In the genomic region with DNA sequence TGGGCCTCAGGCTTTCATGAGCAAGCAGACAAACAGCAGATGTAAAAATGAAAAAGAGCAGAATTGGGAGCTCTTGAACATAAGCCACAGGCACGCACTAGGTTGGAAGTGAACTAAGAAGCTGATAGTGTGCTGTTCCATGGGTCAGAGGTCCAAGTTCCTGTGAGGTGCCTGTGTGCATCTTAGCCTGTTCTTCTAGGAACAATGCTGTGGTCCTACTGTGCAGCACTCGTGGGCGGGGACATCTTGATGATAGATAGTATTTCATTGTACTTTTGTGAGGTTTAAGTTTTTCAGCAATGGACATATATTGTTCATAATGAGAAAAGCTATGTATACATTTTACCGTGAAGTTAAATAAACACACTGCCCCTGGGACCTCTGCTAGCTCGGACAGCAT, we compare ENCODE assay signal across 25 mouse cellular contexts. TPM values are rescaled to one million over a fixed set of nuclear protein-coding genes. Genes with fewer than 3 reads are reported as not detected.
A peak's percentile ranks its signal among the peaks of the same experiment; 100 is the strongest.
DNase-seq lines count a peak whose midpoint lies in the region; ATAC-seq and TF ChIP-seq lines count a peak whose summit lies in the region.
"Had no signal": no experiment of that assay in that cellular context is flagged by ENCODE, and none has a peak within 500 bp of the region (broad histone marks: within the 10 kb centered on the region; RNA-seq: fewer than 3 reads in every experiment).

No protein-coding gene starts in this region.

- H3K9me3 ChIP-seq in forebrain, embryonic 12.5 days: no peaks in the 10 kb centered on the region
- H3K9me3 ChIP-seq in forebrain, embryonic 14.5 days (replicated peaks; ENCODE audit: control insufficient read depth, low read length): no peaks in the 10 kb centered on the region
- no peaks in the 10 kb centered on the region for H3K9me3 ChIP-seq in heart, embryonic 15.5 days (replicated peaks)
- no peaks in the 10 kb centered on the region for H3K9me3 ChIP-seq in midbrain, embryonic 15.5 days
- H3K9me3 ChIP-seq: embryonic facial prominence, embryonic 15.5 days; lung, embryonic 15.5 days; megakaryocyte, embryonic 14.5 days; neural tube, embryonic 12.5 days; stomach, embryonic 15.5 days had no signal

- peaks cover 53% of the 10 kb centered on the region for H3K36me3 ChIP-seq in forebrain, embryonic 12.5 days (replicated peaks)
- peaks cover 69% of the 10 kb centered on the region for H3K36me3 ChIP-seq in forebrain, embryonic 14.5 days (ENCODE audit: control insufficient read depth, insufficient read depth, low read length)
- peaks cover 67% of the 10 kb centered on the region for H3K36me3 ChIP-seq in heart, embryonic 15.5 days
- peaks cover 1% of the 10 kb centered on the region for H3K36me3 ChIP-seq in testis, adult 2 months (ENCODE audit: control insufficient read depth, insufficient read depth, low read length)
- peaks cover 40% of the 10 kb centered on the region; the same call in 1 of the 2 replicates for H3K36me3 ChIP-seq in midbrain, embryonic 15.5 days (replicated peaks)

- no peak for DNase-seq in forebrain, embryonic 14.5 days (ENCODE audit: low spot score)
- no peak for DNase-seq in heart, postnatal 14 days
- no peak for DNase-seq in testis, postnatal 10 days (ENCODE audit: low spot score)
- DNase-seq in adrenal gland, postnatal 10 days: no peak
- DNase-seq: adrenal gland, postnatal 25 days; cerebellum, adult 9-11 months; forebrain, postnatal 0 days; gastrocnemius, postnatal 14 days; kidney, adult 18-20 months; layer of hippocampus, adult 9-11 months; lung, postnatal 36 days; midbrain, embryonic 14.5 days had no signal

- H3K4me3 ChIP-seq in forebrain, embryonic 12.5 days (replicated peaks): no peak overlapping the region
- H3K4me3 ChIP-seq in forebrain, embryonic 14.5 days (ENCODE audit: low read depth, low read length): no peak overlapping the region
- no peak overlapping the region for H3K4me3 ChIP-seq in heart, embryonic 15.5 days
- no peak overlapping the region for H3K4me3 ChIP-seq in testis, adult 2 months (ENCODE audit: control insufficient read depth, low read depth, low read length)
- H3K4me3 ChIP-seq in midbrain, embryonic 15.5 days: no peak overlapping the region
- H3K4me3 ChIP-seq: embryonic facial prominence, embryonic 15.5 days; left cerebral cortex, adult 2 months; lung, embryonic 15.5 days; neural tube, embryonic 12.5 days; stomach, embryonic 15.5 days had no signal

- no peak for TF ChIP-seq POLR2A in testis, adult 2 months (IDR thresholded peaks at IDR 0.05; ENCODE audit: control insufficient read depth, low read depth, low read length)

- H3K27me3 ChIP-seq in forebrain, embryonic 12.5 days: no peaks in the 10 kb centered on the region
- no peaks in the 10 kb centered on the region for H3K27me3 ChIP-seq in forebrain, embryonic 14.5 days (replicated peaks; ENCODE audit: control insufficient read depth, insufficient read depth, low read length)
- H3K27me3 ChIP-seq in heart, embryonic 15.5 days: no peaks in the 10 kb centered on the region
- no peaks in the 10 kb centered on the region for H3K27me3 ChIP-seq in testis, adult 2 months (ENCODE audit: control insufficient read depth, insufficient read depth, low read length)
- H3K27me3 ChIP-seq in midbrain, embryonic 15.5 days (replicated peaks): no peaks in the 10 kb centered on the region
- H3K27me3 ChIP-seq: embryonic facial prominence, embryonic 15.5 days; lung, embryonic 15.5 days; megakaryocyte, embryonic 14.5 days; neural tube, embryonic 12.5 days; stomach, embryonic 15.5 days had no signal

- no peak overlapping the region for H3K9ac ChIP-seq in forebrain, embryonic 12.5 days
- no peak overlapping the region for H3K9ac ChIP-seq in forebrain, embryonic 14.5 days (ENCODE audit: low read length)
- no peak overlapping the region for H3K9ac ChIP-seq in heart, embryonic 15.5 days
- H3K9ac ChIP-seq in midbrain, embryonic 15.5 days: no peak overlapping the region
- H3K9ac ChIP-seq: embryonic facial prominence, embryonic 15.5 days; forebrain, postnatal 0 days; hindbrain, embryonic 14.5 days; lung, embryonic 15.5 days; neural tube, embryonic 12.5 days; stomach, embryonic 15.5 days had no signal

- no peaks in the 10 kb centered on the region for H3K4me1 ChIP-seq in forebrain, embryonic 12.5 days
- no peaks in the 10 kb centered on the region for H3K4me1 ChIP-seq in forebrain, embryonic 14.5 days (ENCODE audit: control insufficient read depth, insufficient read depth, low read length)
- H3K4me1 ChIP-seq in heart, embryonic 15.5 days (replicated peaks): peaks cover 29% of the 10 kb centered on the region
- no peaks in the 10 kb centered on the region; the same call in 1 of the 2 replicates for H3K4me1 ChIP-seq in testis, adult 2 months (ENCODE audit: control insufficient read depth, insufficient read depth, low read length)
- H3K4me1 ChIP-seq in midbrain, embryonic 15.5 days: no peaks in the 10 kb centered on the region
- H3K4me1 ChIP-seq: embryonic facial prominence, embryonic 15.5 days; lung, embryonic 15.5 days; neural tube, embryonic 12.5 days; stomach, embryonic 15.5 days had no signal

- no peak for TF ChIP-seq CTCF in testis, adult 2 months (IDR thresholded peaks at IDR 0.05; ENCODE audit: control insufficient read depth, insufficient read depth, insufficient replicate concordance, low read depth, low read length)

- H3K4me2 ChIP-seq in forebrain, embryonic 12.5 days: no peak overlapping the region
- H3K4me2 ChIP-seq in forebrain, embryonic 14.5 days (ENCODE audit: low read length): no peak overlapping the region
- H3K4me2 ChIP-seq in heart, embryonic 15.5 days: no peak overlapping the region
- H3K4me2 ChIP-seq in midbrain, embryonic 15.5 days: no peak overlapping the region
- H3K4me2 ChIP-seq: embryonic facial prominence, embryonic 15.5 days; hindbrain, embryonic 14.5 days; lung, embryonic 15.5 days; neural tube, embryonic 12.5 days; stomach, embryonic 15.5 days had no signal

- H3K27ac ChIP-seq in forebrain, embryonic 12.5 days: 0 out of 2 replicates have a peak overlapping the region, but pooled peaks have one; percentile 25
- no peak overlapping the region for H3K27ac ChIP-seq in forebrain, embryonic 14.5 days (ENCODE audit: low read depth, low read length)
- peak overlapping the region; percentile 96 for H3K27ac ChIP-seq in heart, embryonic 15.5 days
- H3K27ac ChIP-seq in testis, adult 2 months (ENCODE audit: control insufficient read depth, insufficient read depth, low read depth, low read length): peak overlapping the region; percentile 18
- H3K27ac ChIP-seq in midbrain, embryonic 15.5 days: no peak overlapping the region
- H3K27ac ChIP-seq: embryonic facial prominence, embryonic 15.5 days; hindbrain, embryonic 14.5 days; kidney, postnatal 0 days; left cerebral cortex, adult 2 months; lung, embryonic 15.5 days; neural tube, embryonic 12.5 days; stomach, embryonic 15.5 days had no signal

- intact Hi-C loops in heart, postnatal 14 days (cut with DNase I): no loop called here

- ATAC-seq in forebrain, embryonic 12.5 days (ENCODE audit: low FRiP score): no peak
- no peak for ATAC-seq in forebrain, embryonic 14.5 days
- no peak for ATAC-seq in heart, embryonic 15.5 days (replicated peaks; ENCODE audit: insufficient number of reproducible peaks, insufficient read depth, low FRiP score, low read depth)
- no peak for ATAC-seq in midbrain, embryonic 15.5 days (replicated peaks)
- ATAC-seq: forebrain, postnatal 0 days; inflammation-experienced regulatory T-cells, adult 6 months had no signal

- 93% methylated on average over 5 of the region's 5 CpGs for WGBS in forebrain, embryonic 12.5 days
- WGBS in forebrain, embryonic 14.5 days: 95% methylated on average over 5 of the region's 5 CpGs
- 79% methylated on average over 5 of the region's 5 CpGs for WGBS in heart, embryonic 15.5 days
- 90% methylated on average over 5 of the region's 5 CpGs for WGBS in midbrain, embryonic 15.5 days

RNA-seq across cellular contexts. Expression of a gene that starts 25.1 kb away (rescaled TPM):
- 29.5 and 30.6 TPM in 2 replicates for polyA plus RNA-seq in forebrain, embryonic 12.5 days (2016; fragmentation: Nextera tagmentation; extraction: Ambion mirVana)
- polyA plus RNA-seq in forebrain, embryonic 14.5 days (2014; fragmentation: Nextera tagmentation; extraction: Ambion mirVana): 18.7 and 27.1 TPM in 2 replicates
- polyA plus RNA-seq in heart, embryonic 15.5 days (2015; fragmentation: Nextera tagmentation; extraction: Ambion mirVana): 38.5 and 42.9 TPM in 2 replicates
- 10 to 100 TPM; 55.6 to 56.6 TPM for total RNA-seq in heart, postnatal 14 days (2021)
- 68.1 and 76.9 TPM in 2 replicates for polyA plus RNA-seq in testis, adult 2 months (2012; rRNA removed)
- 10 to 100 TPM; 17.6 to 22.5 TPM for total RNA-seq in adrenal gland, postnatal 10 days (2021)
- 50.2 and 55.5 TPM in 2 replicates for polyA plus RNA-seq in midbrain, embryonic 15.5 days (2015; fragmentation: Nextera tagmentation; extraction: Ambion mirVana)

RNA-seq across cellular contexts. Expression of a gene that starts 25.2 kb away (rescaled TPM):
- 66.6 and 70.5 TPM in 2 replicates for polyA plus RNA-seq in forebrain, embryonic 12.5 days (2016; fragmentation: Nextera tagmentation; extraction: Ambion mirVana)
- 60.1 and 67.6 TPM in 2 replicates for polyA plus RNA-seq in forebrain, embryonic 14.5 days (2014; fragmentation: Nextera tagmentation; extraction: Ambion mirVana)
- 33.3 and 38.4 TPM in 2 replicates for polyA plus RNA-seq in heart, embryonic 15.5 days (2015; fragmentation: Nextera tagmentation; extraction: Ambion mirVana)
- total RNA-seq in heart, postnatal 14 days (2021): 10 to 100 TPM; 18.4 to 18.7 TPM
- polyA plus RNA-seq in testis, adult 2 months (2012; rRNA removed): 19.9 and 23.7 TPM in 2 replicates
- 10 to 100 TPM; 26.4 to 30.1 TPM for total RNA-seq in adrenal gland, postnatal 10 days (2021)
- 96.4 and 100 TPM in 2 replicates for polyA plus RNA-seq in midbrain, embryonic 15.5 days (2015; fragmentation: Nextera tagmentation; extraction: Ambion mirVana)

RNA-seq across cellular contexts. Expression of a gene that starts 39.5 kb away (rescaled TPM):
- 85.4 and 86.1 TPM in 2 replicates for polyA plus RNA-seq in forebrain, embryonic 12.5 days (2016; fragmentation: Nextera tagmentation; extraction: Ambion mirVana)
- polyA plus RNA-seq in forebrain, embryonic 14.5 days (2014; fragmentation: Nextera tagmentation; extraction: Ambion mirVana): 91.6 and 95.4 TPM in 2 replicates
- 45.9 and 49.4 TPM in 2 replicates for polyA plus RNA-seq in heart, embryonic 15.5 days (2015; fragmentation: Nextera tagmentation; extraction: Ambion mirVana)
- total RNA-seq in heart, postnatal 14 days (2021): 10 to 100 TPM; 13.5 to 13.9 TPM
- 10.5 and 11.1 TPM in 2 replicates for polyA plus RNA-seq in testis, adult 2 months (2012; rRNA removed)
- total RNA-seq in adrenal gland, postnatal 10 days (2021): 10 to 100 TPM; 32.5 to 35.7 TPM
- polyA plus RNA-seq in midbrain, embryonic 15.5 days (2015; fragmentation: Nextera tagmentation; extraction: Ambion mirVana): 90.6 and 97.3 TPM in 2 replicates

RNA-seq across cellular contexts. Expression of a gene that starts 54.4 kb away (rescaled TPM):
- 24.1 and 27.3 TPM in 2 replicates for polyA plus RNA-seq in forebrain, embryonic 12.5 days (2016; fragmentation: Nextera tagmentation; extraction: Ambion mirVana)
- polyA plus RNA-seq in forebrain, embryonic 14.5 days (2014; fragmentation: Nextera tagmentation; extraction: Ambion mirVana): 24.9 and 25.2 TPM in 2 replicates
- 20.4 and 25.0 TPM in 2 replicates for polyA plus RNA-seq in heart, embryonic 15.5 days (2015; fragmentation: Nextera tagmentation; extraction: Ambion mirVana)
- 10 to 100 TPM; 25.0 to 26.1 TPM for total RNA-seq in heart, postnatal 14 days (2021)
- polyA plus RNA-seq in testis, adult 2 months (2012; rRNA removed): 12.9 and 14.0 TPM in 2 replicates
- 10 to 100 TPM; 38.8 to 44.0 TPM for total RNA-seq in adrenal gland, postnatal 10 days (2021)
- 19.9 and 20.8 TPM in 2 replicates for polyA plus RNA-seq in midbrain, embryonic 15.5 days (2015; fragmentation: Nextera tagmentation; extraction: Ambion mirVana)

Comparison
In these comparisons a context has a peak if more than half of its experiments do, and no peak if none do; other contexts are left out.
1. H3K27ac ChIP-seq: peak in forebrain, embryonic 12.5 days (single experiment), heart, embryonic 15.5 days (single experiment) and testis, adult 2 months (single experiment); none in forebrain, embryonic 14.5 days (single experiment) and midbrain, embryonic 15.5 days (single experiment).